Mouse (Mus musculus) limb, embryonic 12.5 days (tissue): ENCODE results near the gene Nek10. TPM values are rescaled to one million over a fixed set of nuclear protein-coding genes. Genes with fewer than 3 reads are reported as not detected.
A peak's percentile ranks its signal among the peaks of the same experiment; 100 is the strongest.

Experiments
- ATAC-seq: fragments of 200-750 bp; cut with Nextera tagmentation; 2 replicates; pipeline ENCODE4 v1.8.0; 2017; ENCODE audit warnings: low read depth, moderate TSS enrichment; ENCODE audit not compliant: insufficient number of reproducible peaks, insufficient read depth, low FRiP score, low TSS enrichment
- H3K27ac ChIP-seq: fragments of 300-500 bp; sonication (generic); 2 replicates; pipeline ENCODE4 v1.5.1; 2016; ENCODE audit warnings: mild to moderate bottlenecking, moderate library complexity
- H3K27me3 ChIP-seq: fragments of 300-500 bp; sonication (generic); 2 replicates; pipeline ENCODE4 v1.6.1; 2016; ENCODE audit warnings: mild to moderate bottlenecking, moderate library complexity
- H3K36me3 ChIP-seq: fragments of 300-500 bp; sonication (generic); 2 replicates; pipeline ENCODE4 v1.6.1; 2016; ENCODE audit warnings: mild to moderate bottlenecking, moderate library complexity
- H3K4me1 ChIP-seq: fragments of 300-500 bp; sonication (generic); replicated peaks from 2 replicates; pipeline ENCODE4 v1.6.1; 2016
- H3K4me2 ChIP-seq: fragments of 300-500 bp; sonication (generic); 2 replicates; pipeline ENCODE4 v1.6.1; 2016; ENCODE audit warnings: mild to moderate bottlenecking, moderate library complexity
- H3K4me3 ChIP-seq: fragments of 300-500 bp; sonication (generic); replicated peaks from 2 replicates; pipeline ENCODE4 v1.5.1; 2016; ENCODE audit warnings: mild to moderate bottlenecking
- H3K9ac ChIP-seq: fragments of 300-500 bp; sonication (generic); replicated peaks from 2 replicates; pipeline ENCODE4 v1.6.1; 2016; ENCODE audit warnings: mild to moderate bottlenecking, moderate library complexity
- H3K9me3 ChIP-seq: fragments of 300-500 bp; sonication (generic); 2 replicates; pipeline ENCODE4 v1.6.1; 2016; ENCODE audit warnings: mild to moderate bottlenecking, moderate library complexity
- WGBS: fragments of 180-500 bp; shearing (Covaris S2); methylation state at CpG from one replicate; pipeline ENCODE4 v1.1.7; 2016; 5-methylcytosine and 5-hydroxymethylcytosine counted together
- polyA plus RNA-seq: library from polyadenylated mRNA; unstranded; fragments of >200 nt; fragmentation: Nextera tagmentation; extraction: Ambion mirVana; gene quantifications from 2 replicates; pipeline ENCODE4 v1.2.1, GENCODE M21; 2016

Nek10 gene
- polyA plus RNA-seq, 1 experiment from 2014 or later, result not detected

- 82% methylated on average over 1 of the region's 1 CpGs for WGBS
- no peaks in the 10 kb centered on the region for H3K4me1 ChIP-seq
- no peak overlapping the region for H3K4me3 ChIP-seq
- H3K36me3 ChIP-seq, result no peaks in the 10 kb centered on the region
- H3K9ac ChIP-seq, result no peak overlapping the region
- H3K27me3 ChIP-seq, result no peaks in the 10 kb centered on the region
- H3K9me3 ChIP-seq, result no peaks in the 10 kb centered on the region
- H3K4me2 ChIP-seq, result no peak overlapping the region
- no peak overlapping the region for H3K27ac ChIP-seq
- no peak for ATAC-seq
Observed at GRCm38 (mm10) chr14:14871121-14871520, 67.9 kb downstream of the Nek10 start.

GRCm38 (mm10) chr14:14871700-14872099 lies 68.5 kb downstream of the Nek10 start:
- H3K9me3 ChIP-seq, result no peaks in the 10 kb centered on the region
- no peaks in the 10 kb centered on the region for H3K4me1 ChIP-seq
- no peak overlapping the region for H3K4me3 ChIP-seq
- H3K4me2 ChIP-seq, result no peak overlapping the region
- no peak for ATAC-seq
- H3K9ac ChIP-seq, result no peak overlapping the region
- WGBS, result 77% methylated on average over 4 of the region's 4 CpGs
- H3K27me3 ChIP-seq, result no peaks in the 10 kb centered on the region
- no peaks in the 10 kb centered on the region for H3K36me3 ChIP-seq
- no peak overlapping the region for H3K27ac ChIP-seq

DNA sequence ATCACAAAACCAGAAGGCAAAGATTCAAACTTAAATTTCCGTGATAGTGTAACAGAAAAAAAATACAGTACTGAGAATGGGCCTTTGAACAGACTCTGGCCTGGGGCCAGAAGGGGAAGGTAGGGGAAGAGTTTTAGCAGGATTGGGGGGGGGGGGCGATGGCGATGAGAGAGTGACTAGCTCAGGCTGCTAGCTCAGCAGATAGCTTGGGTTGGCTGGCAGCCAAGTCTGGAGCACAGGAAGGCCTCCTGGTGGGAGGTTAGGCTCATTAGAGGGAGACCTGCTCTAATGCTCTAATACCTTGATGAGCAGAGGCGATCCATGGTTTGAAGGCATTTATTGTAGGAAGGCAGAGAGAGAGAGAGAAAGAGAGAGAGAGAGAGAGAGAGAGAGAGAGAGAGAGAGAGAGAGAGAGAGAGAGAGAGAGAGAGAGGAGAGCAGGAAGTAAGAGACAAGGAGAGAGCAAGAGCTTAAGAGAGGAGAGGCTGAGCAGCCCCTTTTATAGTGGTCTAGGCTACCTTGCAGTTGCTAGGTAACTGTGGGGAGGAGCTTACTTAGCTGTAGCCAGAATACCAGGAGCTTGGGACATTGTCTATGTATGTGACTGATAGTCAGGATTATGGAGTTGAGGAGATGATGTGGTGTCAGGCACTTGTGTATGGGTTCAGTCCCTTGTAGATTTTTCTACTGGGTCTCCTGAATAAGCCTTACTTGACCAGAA lies 90.9 kb downstream of the Nek10 start:
- Histone ChIP-seq H3K9ac (no peak overlapping the region), H3K9me3 (no peaks in the 10 kb centered on the region), H3K4me3 (no peak overlapping the region), H3K36me3 (no peaks in the 10 kb centered on the region), H3K27ac (no peak overlapping the region), H3K4me1 (peaks cover 5% of the 10 kb centered on the region), H3K4me2 (no peak overlapping the region), H3K27me3 (no peaks in the 10 kb centered on the region)
- ATAC-seq, result peak; percentile 63; the same call in 1 of the 2 replicates
- 10% methylated on average over 4 of the region's 4 CpGs for WGBS

DNA sequence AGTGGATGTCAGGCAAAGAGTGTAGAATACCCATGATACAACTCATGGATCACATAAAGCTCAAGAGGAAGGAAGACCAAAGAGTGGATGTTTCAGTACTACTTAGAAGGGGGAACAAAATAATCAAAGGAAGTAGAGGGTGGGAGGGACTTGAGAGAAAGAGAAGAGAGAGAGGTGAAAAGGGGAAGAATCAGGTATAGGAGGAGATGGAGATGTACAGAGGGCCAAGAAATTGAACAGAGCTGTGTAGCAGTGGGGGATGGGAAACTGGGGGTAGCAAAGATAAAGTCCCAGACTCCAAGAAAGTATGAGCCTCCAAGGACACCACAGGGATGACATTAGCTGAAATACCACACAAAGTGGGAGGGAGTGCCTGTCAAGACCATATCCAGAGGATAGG lies 91.6 kb downstream of the Nek10 start:
- Histone ChIP-seq H3K27me3 (no peaks in the 10 kb centered on the region), H3K27ac (no peak overlapping the region), H3K9ac (no peak overlapping the region), H3K36me3 (no peaks in the 10 kb centered on the region), H3K4me3 (no peak overlapping the region), H3K4me1 (peaks cover 5% of the 10 kb centered on the region), H3K4me2 (no peak overlapping the region), H3K9me3 (no peaks in the 10 kb centered on the region)
- no peak for ATAC-seq

DNA sequence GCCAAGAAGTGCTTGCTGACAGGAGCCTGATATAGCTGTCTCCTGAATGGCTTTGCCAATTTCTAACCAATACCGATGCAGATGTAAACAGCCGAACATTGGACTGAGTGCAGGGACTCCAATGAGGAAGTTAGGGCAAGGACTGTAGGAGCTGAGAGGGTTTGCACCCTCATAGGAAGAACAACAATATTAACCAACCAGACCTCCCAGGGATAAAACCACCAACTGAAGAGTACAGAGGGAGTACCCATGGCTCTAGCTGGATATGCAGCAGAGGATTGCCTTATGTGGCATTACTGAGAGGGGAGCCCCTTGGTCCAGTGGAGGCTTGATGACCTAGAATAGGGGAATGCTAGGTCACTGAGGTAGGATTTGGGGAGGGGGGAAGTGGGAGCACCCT lies 92.1 kb downstream of the Nek10 start:
- H3K9me3 ChIP-seq, result no peaks in the 10 kb centered on the region
- H3K4me3 ChIP-seq, result no peak overlapping the region
- H3K27me3 ChIP-seq, result no peaks in the 10 kb centered on the region
- no peak overlapping the region for H3K9ac ChIP-seq
- H3K4me2 ChIP-seq, result no peak overlapping the region
- no peaks in the 10 kb centered on the region for H3K36me3 ChIP-seq
- peaks cover 5% of the 10 kb centered on the region for H3K4me1 ChIP-seq
- 89% methylated on average over 2 of the region's 2 CpGs for WGBS
- ATAC-seq, result no peak
- H3K27ac ChIP-seq, result no peak overlapping the region

- Histone ChIP-seq H3K4me2 (no peak overlapping the region), H3K9me3 (no peaks in the 10 kb centered on the region), H3K9ac (no peak overlapping the region), H3K27ac (no peak overlapping the region), H3K4me3 (no peak overlapping the region), H3K4me1 (peaks cover 5% of the 10 kb centered on the region), H3K27me3 (no peaks in the 10 kb centered on the region), H3K36me3 (no peaks in the 10 kb centered on the region)
- 86% methylated on average over 3 of the region's 3 CpGs for WGBS
- ATAC-seq, result no peak
Observed at GRCm38 (mm10) chr14:14896399-14897136, 93.4 kb downstream of the Nek10 start.

DNA sequence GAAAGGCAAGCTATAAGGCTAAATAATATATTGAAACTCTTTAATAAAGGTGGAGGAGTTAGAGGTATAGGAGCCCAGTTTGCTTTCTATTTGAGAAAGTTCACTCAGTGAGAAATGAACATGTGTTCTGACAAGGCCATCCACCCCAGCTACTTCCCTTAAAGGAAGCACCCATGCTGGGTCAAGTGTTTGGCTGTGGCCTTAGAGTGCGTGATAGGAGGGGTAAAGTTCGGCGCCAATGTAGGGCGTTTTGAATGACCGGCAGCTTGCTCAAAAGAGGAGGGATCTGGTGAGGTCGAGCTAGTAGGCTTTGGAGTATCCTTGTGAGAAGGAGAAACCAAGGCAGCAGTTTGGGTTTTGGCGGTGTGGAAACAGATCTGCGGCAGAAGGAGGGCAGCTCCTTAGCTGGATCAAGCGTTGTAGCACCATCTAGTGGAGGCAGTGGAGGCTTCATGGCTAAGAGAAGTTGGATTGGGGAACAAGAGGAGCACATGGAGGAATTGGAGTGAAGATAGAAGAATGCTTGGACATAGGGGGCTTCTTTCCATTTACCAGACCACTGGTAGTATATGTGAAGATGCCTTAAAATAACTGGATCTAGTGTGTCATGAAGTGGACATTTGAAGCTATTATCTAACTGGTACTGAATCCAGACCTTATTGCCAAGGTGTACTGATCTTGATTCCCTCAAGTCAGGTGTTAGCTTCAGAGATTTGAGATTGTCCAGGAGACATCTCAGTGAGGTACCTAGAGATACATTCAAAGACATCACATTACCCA lies 101.7 kb downstream of the Nek10 start:
- H3K36me3 ChIP-seq, result no peaks in the 10 kb centered on the region
- H3K27ac ChIP-seq, result no peak overlapping the region
- H3K4me3 ChIP-seq, result no peak overlapping the region
- 14% methylated on average over 9 of the region's 9 CpGs for WGBS
- ATAC-seq, result peak; percentile 63; the same call in 1 of the 2 replicates
- H3K4me1 ChIP-seq, result no peaks in the 10 kb centered on the region
- no peak overlapping the region for H3K9ac ChIP-seq
- no peaks in the 10 kb centered on the region for H3K9me3 ChIP-seq
- H3K27me3 ChIP-seq, result no peaks in the 10 kb centered on the region
- peak overlapping the region; percentile 32 for H3K4me2 ChIP-seq

- H3K36me3 ChIP-seq, result no peaks in the 10 kb centered on the region
- no peaks in the 10 kb centered on the region for H3K9me3 ChIP-seq
- ATAC-seq, result peak; percentile 31; the same call in 1 of the 2 replicates
- H3K9ac ChIP-seq, result no peak overlapping the region
- no peak overlapping the region for H3K27ac ChIP-seq
- no peaks in the 10 kb centered on the region for H3K4me1 ChIP-seq
- no peak overlapping the region for H3K4me2 ChIP-seq
- H3K4me3 ChIP-seq, result no peak overlapping the region
- no peaks in the 10 kb centered on the region for H3K27me3 ChIP-seq
- WGBS, result 68% methylated on average over 5 of the region's 5 CpGs
Observed at GRCm38 (mm10) chr14:14905530-14905852, 102.3 kb downstream of the Nek10 start.

DNA sequence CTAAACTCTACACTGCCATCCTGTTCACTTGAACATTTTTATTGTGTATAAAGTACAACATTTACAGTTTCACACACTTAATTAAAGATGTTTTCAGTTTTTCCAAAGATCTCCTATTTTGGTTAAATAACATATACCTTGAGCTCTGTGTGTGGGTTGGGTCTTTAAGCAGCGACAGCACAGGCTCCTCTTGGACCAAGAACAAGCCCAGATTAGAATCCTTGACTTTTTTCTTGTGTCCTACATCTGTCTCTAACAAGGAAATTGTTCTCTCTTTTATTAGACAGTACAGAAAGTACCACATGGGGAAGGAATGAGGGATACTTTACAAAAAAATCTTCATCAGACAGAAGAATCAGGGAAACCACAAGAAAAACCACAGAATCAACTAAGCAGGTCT lies 122.4 kb downstream of the Nek10 start:
- whole genome bisulfite sequencing, result 78% methylated on average over 1 of the region's 1 CpGs
- no peaks in the 10 kb centered on the region for H3K36me3 ChIP-seq
- H3K27me3 ChIP-seq, result no peaks in the 10 kb centered on the region

GRCm38 (mm10) chr14:14927559-14927958 lies 124.3 kb downstream of the Nek10 start:
- H3K9me3 ChIP-seq, result no peaks in the 10 kb centered on the region
- H3K36me3 ChIP-seq, result no peaks in the 10 kb centered on the region
- no peak overlapping the region for H3K4me3 ChIP-seq
- H3K27me3 ChIP-seq, result no peaks in the 10 kb centered on the region
- no peak overlapping the region for H3K27ac ChIP-seq
- no peaks in the 10 kb centered on the region for H3K4me1 ChIP-seq
- no peak for ATAC-seq
- WGBS, result 80% methylated on average over 2 of the region's 2 CpGs
- H3K9ac ChIP-seq, result no peak overlapping the region
- no peak overlapping the region for H3K4me2 ChIP-seq

More for the DNA sequence above, 122.4 kb downstream of the Nek10 start:
- ATAC-seq, result no peak
- no peaks in the 10 kb centered on the region for H3K9me3 ChIP-seq
- H3K27ac ChIP-seq, result no peak overlapping the region
- H3K9ac ChIP-seq, result no peak overlapping the region
- H3K4me2 ChIP-seq, result no peak overlapping the region
- no peak overlapping the region for H3K4me3 ChIP-seq
- no peaks in the 10 kb centered on the region for H3K4me1 ChIP-seq

DNA sequence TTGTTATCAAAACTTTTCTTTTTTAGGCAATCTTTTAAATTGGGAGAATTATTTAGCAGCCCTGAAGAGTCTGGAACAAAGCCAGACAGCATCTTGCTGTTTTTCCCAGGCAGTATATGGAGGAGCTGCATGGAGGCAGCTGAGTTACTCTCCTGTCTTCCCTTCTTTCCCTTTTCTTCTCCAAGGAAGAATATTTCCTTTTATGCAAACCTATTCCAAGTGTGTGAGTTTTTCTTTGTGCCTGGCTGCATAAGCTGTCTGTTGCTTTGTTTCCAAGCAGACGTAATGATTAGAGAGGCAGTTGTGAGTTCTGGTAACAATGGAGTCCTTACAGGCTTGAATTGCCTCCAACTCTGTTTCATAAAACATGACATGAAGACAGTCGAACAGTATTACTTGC lies 131.8 kb downstream of the Nek10 start:
- Histone ChIP-seq H3K36me3 (no peaks in the 10 kb centered on the region), H3K4me3 (no peak overlapping the region), H3K4me2 (no peak overlapping the region), H3K9me3 (no peaks in the 10 kb centered on the region), H3K9ac (no peak overlapping the region), H3K4me1 (no peaks in the 10 kb centered on the region), H3K27me3 (no peaks in the 10 kb centered on the region), H3K27ac (no peak overlapping the region)
- 84% methylated on average over 2 of the region's 2 CpGs for WGBS
- no peak for ATAC-seq
